Mouse (Mus musculus): Measurements from ENCODE around the gene Gramd1b. TPM values are rescaled to one million over a fixed set of nuclear protein-coding genes. Genes with fewer than 3 reads are reported as not detected.

Gene Gramd1b
- total RNA-seq, 1 experiment from 2014 or later = 27.5 TPM

- ATAC-seq (replicated peaks in 1 of 2; ENCODE audit: insufficient read depth in 1 of 2, low FRiP score in 2 of 2, low TSS enrichment in 1 of 2, low read depth in 1 of 2, poor library complexity in 2 of 2, severe bottlenecking in 2 of 2) = no peak
Observed at GRCm38 (mm10) chr9:40297969-40298368, 233.2 kb downstream of the Gramd1b start.

DNA sequence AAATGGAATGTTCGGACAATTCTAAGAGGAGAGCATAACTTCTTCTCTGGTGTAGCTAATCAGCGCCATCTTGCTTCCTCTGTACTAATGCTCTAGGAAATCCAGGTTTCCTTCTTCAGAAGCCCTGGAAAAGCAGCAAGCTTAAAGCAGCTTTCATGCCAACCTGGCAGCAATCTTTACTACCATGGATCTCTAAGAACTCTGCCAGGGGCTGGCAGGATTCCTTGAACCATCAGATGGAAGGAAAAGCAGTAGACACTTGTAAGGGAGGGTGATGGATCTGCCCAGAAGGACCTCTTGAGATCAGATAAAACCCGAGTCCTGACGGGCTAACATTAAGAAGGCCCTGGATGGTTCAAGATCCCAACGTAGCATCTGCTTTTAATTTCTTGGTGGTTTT, 234.9 kb downstream of the Gramd1b start:
- ATAC-seq (replicated peaks in 1 of 2; ENCODE audit: insufficient read depth in 1 of 2, low FRiP score in 2 of 2, low TSS enrichment in 1 of 2, low read depth in 1 of 2, poor library complexity in 2 of 2, severe bottlenecking in 2 of 2) = no peak

- no peak for ATAC-seq (replicated peaks in 1 of 2; ENCODE audit: insufficient read depth in 1 of 2, low FRiP score in 2 of 2, low TSS enrichment in 1 of 2, low read depth in 1 of 2, poor library complexity in 2 of 2, severe bottlenecking in 2 of 2)
Observed at GRCm38 (mm10) chr9:40294866-40295265, 236.3 kb downstream of the Gramd1b start.

DNA sequence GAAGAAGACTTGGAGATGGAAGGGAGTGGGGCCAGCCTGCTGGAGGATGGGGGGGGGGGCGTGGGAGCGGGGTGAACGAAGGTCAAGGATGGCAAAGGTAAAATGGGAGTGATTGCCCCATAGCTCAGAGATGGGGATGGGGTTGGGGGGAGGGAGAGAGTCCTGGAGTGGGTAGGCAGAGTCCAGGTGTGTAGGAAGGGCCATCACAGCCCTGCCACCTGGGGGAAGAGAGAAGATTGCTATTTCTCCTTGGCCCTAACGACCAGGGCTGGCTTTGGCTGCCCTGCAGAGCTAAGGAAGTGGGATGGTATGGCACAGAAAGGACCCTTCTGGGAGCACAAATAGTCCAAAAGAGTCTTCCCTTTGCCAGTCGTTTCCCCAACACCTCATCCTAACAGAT, 237.0 kb downstream of the Gramd1b start:
- no peak for ATAC-seq (replicated peaks in 1 of 2; ENCODE audit: insufficient read depth in 1 of 2, low FRiP score in 2 of 2, low TSS enrichment in 1 of 2, low read depth in 1 of 2, poor library complexity in 2 of 2, severe bottlenecking in 2 of 2)

DNA sequence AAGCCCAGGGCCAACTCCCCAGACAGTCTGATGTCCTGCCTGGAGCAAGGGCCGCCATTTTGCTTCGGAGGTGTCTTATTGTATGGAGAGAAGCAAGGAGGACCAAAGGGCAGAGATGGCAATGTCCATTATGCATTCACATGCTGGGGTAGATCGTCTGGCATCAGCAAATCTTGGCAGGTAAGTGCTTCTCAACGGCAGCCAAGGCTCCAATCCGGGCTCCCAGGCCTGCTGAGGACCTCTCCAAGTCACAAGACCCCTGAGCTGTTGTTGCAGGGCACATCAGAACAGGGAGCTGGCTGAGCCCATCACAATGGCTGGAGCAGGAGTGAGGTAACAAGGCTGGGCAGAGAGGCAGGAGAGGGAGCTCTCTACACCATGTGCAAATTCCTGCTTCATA, 237.4 kb downstream of the Gramd1b start:
- ATAC-seq (replicated peaks in 1 of 2; ENCODE audit: insufficient read depth in 1 of 2, low FRiP score in 2 of 2, low TSS enrichment in 1 of 2, low read depth in 1 of 2, poor library complexity in 2 of 2, severe bottlenecking in 2 of 2) = no peak

DNA sequence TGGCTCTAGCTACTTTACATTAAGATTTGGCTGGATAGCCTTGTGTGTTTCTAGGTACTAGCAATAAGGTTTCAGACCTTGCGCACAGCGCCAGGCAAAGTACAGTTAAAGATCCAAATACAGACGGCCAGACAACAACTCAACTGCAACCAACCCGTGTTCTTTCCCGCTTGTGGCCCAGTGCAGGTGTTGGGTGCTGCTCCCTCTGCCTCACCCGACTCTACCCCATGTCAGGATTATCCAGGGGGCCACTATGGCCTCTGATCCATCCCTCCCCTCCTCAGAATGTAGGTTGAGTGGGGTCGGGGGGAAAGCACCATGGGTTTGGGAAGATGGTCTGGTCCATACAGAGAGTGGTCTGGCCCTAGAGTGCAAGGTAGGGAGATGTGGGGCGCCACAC, 237.9 kb downstream of the Gramd1b start:
- ATAC-seq (replicated peaks in 1 of 2; ENCODE audit: insufficient read depth in 1 of 2, low FRiP score in 2 of 2, low TSS enrichment in 1 of 2, low read depth in 1 of 2, poor library complexity in 2 of 2, severe bottlenecking in 2 of 2) = no peak

GRCm38 (mm10) chr9:40292475-40292874, 238.7 kb downstream of the Gramd1b start:
- ATAC-seq (replicated peaks in 1 of 2; ENCODE audit: insufficient read depth in 1 of 2, low FRiP score in 2 of 2, low TSS enrichment in 1 of 2, low read depth in 1 of 2, poor library complexity in 2 of 2, severe bottlenecking in 2 of 2) = no peak

DNA sequence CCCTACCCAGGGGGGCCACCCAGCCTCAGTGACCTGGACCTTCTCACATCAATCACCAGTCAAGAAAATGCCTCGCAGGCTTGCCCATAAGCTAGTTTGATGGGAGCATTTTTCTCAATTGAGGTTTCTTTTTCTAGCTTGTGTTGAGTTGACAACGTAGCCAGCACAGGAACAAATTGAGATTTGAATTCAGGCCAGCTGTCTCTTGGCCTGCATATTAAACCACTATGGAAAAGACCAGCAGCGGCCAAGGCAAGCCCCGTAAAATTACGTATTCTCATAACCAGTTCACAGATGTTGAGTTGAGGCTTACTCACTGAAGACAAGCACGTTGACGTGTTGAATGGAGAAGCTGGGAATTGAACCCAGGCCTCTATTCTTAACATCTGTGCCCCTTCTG, 248.2 kb downstream of the Gramd1b start:
- ATAC-seq (replicated peaks in 1 of 2; ENCODE audit: insufficient read depth in 1 of 2, low FRiP score in 2 of 2, low TSS enrichment in 1 of 2, low read depth in 1 of 2, poor library complexity in 2 of 2, severe bottlenecking in 2 of 2) = no peak

DNA sequence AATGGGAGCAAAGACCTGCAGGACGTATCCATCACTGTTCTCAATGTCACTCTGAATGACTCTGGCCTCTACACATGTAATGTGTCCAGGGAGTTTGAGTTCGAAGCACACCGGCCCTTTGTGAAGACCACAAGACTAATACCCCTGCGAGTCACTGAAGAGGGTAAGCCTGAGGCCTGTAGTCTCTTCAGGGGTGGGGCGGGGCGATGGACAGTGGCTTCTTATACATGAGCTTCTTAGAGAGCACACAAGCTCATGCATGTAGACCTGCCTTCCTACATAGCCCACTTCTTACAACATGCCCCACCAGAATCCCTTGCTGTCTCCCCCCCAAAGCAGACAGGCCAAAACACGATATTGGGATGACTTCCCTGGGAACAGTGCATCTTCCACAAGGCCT, 251.7 kb downstream of the Gramd1b start:
- ATAC-seq (replicated peaks in 1 of 2; ENCODE audit: insufficient read depth in 1 of 2, low FRiP score in 2 of 2, low TSS enrichment in 1 of 2, low read depth in 1 of 2, poor library complexity in 2 of 2, severe bottlenecking in 2 of 2) = no peak

- ATAC-seq (replicated peaks in 1 of 2; ENCODE audit: insufficient read depth in 1 of 2, low FRiP score in 2 of 2, low TSS enrichment in 1 of 2, low read depth in 1 of 2, poor library complexity in 2 of 2, severe bottlenecking in 2 of 2) = no peak
Observed at GRCm38 (mm10) chr9:40277671-40278070, 253.5 kb downstream of the Gramd1b start.

GRCm38 (mm10) chr9:40275904-40276303, 255.3 kb downstream of the Gramd1b start:
- ATAC-seq (replicated peaks in 1 of 2; ENCODE audit: insufficient read depth in 1 of 2, low FRiP score in 2 of 2, low TSS enrichment in 1 of 2, low read depth in 1 of 2, poor library complexity in 2 of 2, severe bottlenecking in 2 of 2) = no peak

DNA sequence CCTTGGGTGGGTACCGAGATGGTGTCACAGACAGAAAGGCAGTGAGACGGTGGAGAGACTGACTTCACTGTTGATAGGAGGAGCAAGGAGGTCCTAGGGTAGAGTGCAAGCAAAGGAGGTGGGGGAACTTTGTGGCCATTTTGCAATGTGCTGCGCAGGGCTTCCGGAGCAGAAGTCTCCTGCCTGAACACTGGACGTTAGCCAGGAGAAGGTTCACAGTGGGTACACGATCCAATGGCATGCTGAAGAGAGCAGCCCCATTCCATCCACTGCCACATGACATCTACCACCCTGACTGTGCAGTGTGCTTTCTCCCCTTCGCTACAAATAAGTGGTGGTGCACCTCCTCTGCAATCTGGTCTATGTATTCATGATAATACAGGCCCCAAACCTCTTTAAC, 258.4 kb downstream of the Gramd1b start:
- no peak for ATAC-seq (replicated peaks in 1 of 2; ENCODE audit: insufficient read depth in 1 of 2, low FRiP score in 2 of 2, low TSS enrichment in 1 of 2, low read depth in 1 of 2, poor library complexity in 2 of 2, severe bottlenecking in 2 of 2)

GRCm38 (mm10) chr9:40271075-40271474, 260.1 kb downstream of the Gramd1b start:
- ATAC-seq (replicated peaks in 1 of 2; ENCODE audit: insufficient read depth in 1 of 2, low FRiP score in 2 of 2, low TSS enrichment in 1 of 2, low read depth in 1 of 2, poor library complexity in 2 of 2, severe bottlenecking in 2 of 2) = no peak

DNA sequence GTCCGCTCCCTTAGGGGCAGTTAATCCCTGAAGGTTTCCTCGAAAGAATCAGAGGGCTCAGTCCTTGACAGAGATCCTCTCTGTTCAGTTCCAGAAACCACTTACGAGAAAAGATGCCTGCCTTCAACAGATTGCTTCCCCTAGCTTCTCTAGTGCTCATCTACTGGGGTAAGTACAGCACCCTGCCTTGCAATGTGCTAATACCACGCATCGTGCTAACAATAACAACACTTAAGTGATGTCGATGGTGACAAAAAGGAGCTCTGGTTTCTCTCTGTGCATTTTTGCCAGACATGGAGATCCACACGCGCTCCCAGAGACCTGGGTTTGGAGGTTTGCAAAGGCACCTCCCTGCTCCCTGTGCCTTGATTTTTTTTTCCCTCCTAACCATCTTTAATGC, 261.3 kb downstream of the Gramd1b start:
- 0 out of 4 replicates have a peak, but pooled peaks of 1 of the 2 experiments have one; percentile 2 for ATAC-seq (replicated peaks in 1 of 2; ENCODE audit: insufficient read depth in 1 of 2, low FRiP score in 2 of 2, low TSS enrichment in 1 of 2, low read depth in 1 of 2, poor library complexity in 2 of 2, severe bottlenecking in 2 of 2)

DNA sequence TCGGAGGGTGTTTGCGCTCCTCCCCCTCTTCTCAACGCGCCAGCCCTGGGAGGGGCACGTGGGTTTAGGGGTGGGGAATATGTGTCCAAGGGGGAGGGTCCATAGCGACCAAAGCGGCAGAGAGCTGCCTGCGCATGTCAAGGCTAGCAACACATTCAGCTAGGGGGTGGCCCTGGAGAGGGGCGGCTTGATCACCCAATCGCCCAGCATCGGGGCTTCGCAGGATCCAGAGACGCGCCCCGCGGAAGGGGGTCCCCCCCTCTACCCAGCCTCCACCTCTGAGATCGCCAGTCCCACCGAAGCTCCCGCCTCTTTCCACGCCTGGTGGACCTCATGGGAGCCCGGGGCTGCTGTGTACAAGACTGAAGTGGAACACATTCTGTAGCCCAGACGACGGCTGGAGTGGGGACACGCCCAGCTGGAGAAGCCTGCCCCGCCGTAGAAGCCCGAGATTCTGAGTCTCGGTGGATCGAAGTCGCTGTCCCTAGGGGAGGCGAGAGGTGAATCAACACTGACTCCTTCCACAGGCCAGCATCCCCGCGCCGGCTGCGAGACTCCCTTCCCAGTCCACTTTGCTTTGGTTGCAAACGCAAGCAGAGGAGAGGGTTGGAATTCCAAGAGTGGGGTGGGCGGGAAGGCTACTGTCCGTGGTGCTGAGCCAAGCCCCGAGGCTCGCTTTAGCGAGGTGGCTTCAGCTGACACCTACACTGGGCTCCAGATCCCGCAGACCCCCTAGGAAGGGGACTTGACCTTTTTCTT, 261.9 kb downstream of the Gramd1b start, which contains the start of gene Scn3b:
Scn3b (plus strand) TSS at position 115 of the 759 bp plus-strand sequence.
- ATAC-seq (replicated peaks in 1 of 2; ENCODE audit: insufficient read depth in 1 of 2, low FRiP score in 2 of 2, low TSS enrichment in 1 of 2, low read depth in 1 of 2, poor library complexity in 2 of 2, severe bottlenecking in 2 of 2) = peak; percentile 44 to 66

- peak in 1 of 2 experiments; percentile 8; a peak in 1 of 4 replicates for ATAC-seq (replicated peaks in 1 of 2; ENCODE audit: insufficient read depth in 1 of 2, low FRiP score in 2 of 2, low TSS enrichment in 1 of 2, low read depth in 1 of 2, poor library complexity in 2 of 2, severe bottlenecking in 2 of 2)
Observed at GRCm38 (mm10) chr9:40268748-40269102, 262.5 kb downstream of the Gramd1b start.

DNA sequence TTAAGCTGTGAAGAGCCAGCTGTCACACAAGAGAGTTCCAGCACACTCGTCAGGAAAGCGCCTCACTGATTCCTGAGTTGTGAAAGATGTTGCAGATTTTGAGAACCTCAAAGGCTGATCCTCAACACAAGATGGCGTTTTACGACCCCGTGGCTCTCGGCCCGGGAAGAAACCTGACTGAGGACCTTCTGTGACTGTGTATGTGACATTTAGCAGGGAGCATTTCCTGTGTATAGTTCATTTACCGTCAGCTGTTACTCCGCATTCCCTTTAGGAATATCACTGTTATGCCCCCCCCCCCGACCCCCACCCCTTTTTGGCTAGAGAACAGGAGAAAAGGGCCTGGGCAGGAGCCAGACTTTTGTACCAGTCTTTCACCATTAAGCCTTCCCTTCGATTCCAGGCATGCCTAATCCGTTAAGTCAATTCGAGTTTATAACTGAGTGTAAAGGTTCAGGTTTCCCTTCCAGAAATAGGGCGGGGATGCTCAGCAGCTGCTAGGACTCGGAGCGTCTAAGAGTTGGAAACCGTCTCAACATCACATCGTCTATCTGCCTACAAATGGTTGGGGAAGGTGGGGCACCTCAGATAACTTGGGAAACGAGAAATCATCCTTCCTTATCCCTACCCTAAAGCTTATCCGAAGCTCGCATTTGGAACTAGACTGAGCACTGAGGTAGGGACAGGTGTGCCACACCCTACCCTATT, 263.0 kb downstream of the Gramd1b start:
- 0 out of 4 replicates have a peak, but pooled peaks of 1 of the 2 experiments have one; percentile 5 for ATAC-seq (replicated peaks in 1 of 2; ENCODE audit: insufficient read depth in 1 of 2, low FRiP score in 2 of 2, low TSS enrichment in 1 of 2, low read depth in 1 of 2, poor library complexity in 2 of 2, severe bottlenecking in 2 of 2)

DNA sequence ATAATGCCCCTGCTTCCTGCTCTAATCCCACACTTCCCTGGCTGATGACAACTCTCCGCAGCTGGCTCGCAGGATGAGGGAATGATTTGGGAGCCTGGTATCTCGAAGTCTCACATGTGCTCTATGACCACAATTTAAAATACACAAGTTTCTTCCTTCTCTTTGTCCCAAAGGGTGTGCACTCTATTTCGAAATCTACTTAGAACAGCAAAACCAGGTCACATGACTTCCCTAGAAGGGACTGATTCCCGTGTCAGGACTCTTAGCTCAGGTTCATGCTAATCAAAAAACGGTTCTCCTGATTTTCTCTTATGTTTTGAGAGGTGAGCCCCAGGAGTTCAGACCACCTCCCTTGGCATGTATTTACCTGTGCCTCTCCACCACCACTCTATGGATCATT, 267.3 kb downstream of the Gramd1b start:
- ATAC-seq (replicated peaks in 1 of 2; ENCODE audit: insufficient read depth in 1 of 2, low FRiP score in 2 of 2, low TSS enrichment in 1 of 2, low read depth in 1 of 2, poor library complexity in 2 of 2, severe bottlenecking in 2 of 2) = no peak

DNA sequence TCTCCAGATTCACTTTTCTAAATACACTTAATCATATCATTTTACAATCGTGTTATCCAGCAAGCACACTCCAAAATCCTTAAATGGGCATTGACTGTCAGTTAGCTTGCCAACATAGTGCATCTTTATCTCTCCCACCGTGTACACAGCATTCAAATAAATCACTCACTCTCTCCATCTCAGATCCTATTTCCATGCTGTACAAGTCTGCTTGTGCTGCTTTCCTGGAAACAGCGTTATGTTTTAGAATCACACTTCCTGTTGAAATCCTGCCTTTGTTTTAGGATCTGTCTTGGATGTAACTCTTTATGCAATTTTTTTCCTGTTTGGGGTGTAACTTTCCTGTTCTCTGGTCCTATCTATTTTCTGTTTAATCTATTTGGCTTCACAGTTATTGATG, 278.7 kb downstream of the Gramd1b start:
- no peak for ATAC-seq (replicated peaks in 1 of 2; ENCODE audit: insufficient read depth in 1 of 2, low FRiP score in 2 of 2, low TSS enrichment in 1 of 2, low read depth in 1 of 2, poor library complexity in 2 of 2, severe bottlenecking in 2 of 2)
